Mouse (Mus musculus) yolk sac, embryonic 10.5 days (tissue): ENCODE results near the gene Syt7.
A peak's percentile ranks its signal among the peaks of the same experiment; 100 is the strongest.

Experiments
- DNase-seq: peaks from one replicate; pipeline ENCODE4 v3.0.0-alpha.2; 2017; ENCODE audit warnings: low spot score

Gene Syt7

GRCm38 (mm10) chr19:10388615-10389313 is at the start of gene Syt7:
Gene Syt7 (plus strand): TSS chr19:10389090.
- peak; percentile 90 for DNase-seq

- no peak for DNase-seq
These were observed 49.6 kb upstream of the Syt7 start for GRCm38 (mm10) chr19:10339271-10339670.

- DNase-seq, result no peak
These were observed 48.2 kb upstream of the Syt7 start for GRCm38 (mm10) chr19:10340661-10341060.

GRCm38 (mm10) chr19:10341152-10341551 is 47.7 kb upstream of the Syt7 start:
- DNase-seq, result peak; percentile 15

GRCm38 (mm10) chr19:10341817-10342439 is 47.0 kb upstream of the Syt7 start:
- no peak for DNase-seq

GRCm38 (mm10) chr19:10343866-10344265 is 45.0 kb upstream of the Syt7 start:
- no peak for DNase-seq

- DNase-seq, result no peak
These were observed 43.2 kb upstream of the Syt7 start for GRCm38 (mm10) chr19:10345696-10346095.

- no peak for DNase-seq
These were observed 41.1 kb upstream of the Syt7 start for GRCm38 (mm10) chr19:10347628-10348273.

GRCm38 (mm10) chr19:10352218-10352617 is 36.7 kb upstream of the Syt7 start:
- no peak for DNase-seq

- DNase-seq, result no peak
These were observed 34.1 kb upstream of the Syt7 start for GRCm38 (mm10) chr19:10354830-10355229.

- no peak for DNase-seq
These were observed 31.9 kb upstream of the Syt7 start for GRCm38 (mm10) chr19:10356845-10357503.

- DNase-seq, result no peak
These were observed 29.6 kb upstream of the Syt7 start for GRCm38 (mm10) chr19:10359105-10359946.

GRCm38 (mm10) chr19:10362473-10363129 is 26.3 kb upstream of the Syt7 start:
- DNase-seq, result no peak

GRCm38 (mm10) chr19:10363869-10364268 is 25.0 kb upstream of the Syt7 start:
- DNase-seq, result no peak

GRCm38 (mm10) chr19:10366116-10366845 is 22.6 kb upstream of the Syt7 start:
- DNase-seq, result no peak

GRCm38 (mm10) chr19:10367802-10368201 is 21.1 kb upstream of the Syt7 start:
- no peak for DNase-seq

- no peak for DNase-seq
These were observed 19.0 kb upstream of the Syt7 start for GRCm38 (mm10) chr19:10369936-10370335.

GRCm38 (mm10) chr19:10373191-10373590 is 15.7 kb upstream of the Syt7 start:
- no peak for DNase-seq

GRCm38 (mm10) chr19:10375260-10375659 is 13.6 kb upstream of the Syt7 start:
- DNase-seq, result no peak

GRCm38 (mm10) chr19:10379978-10380377 is 8.9 kb upstream of the Syt7 start:
- no peak for DNase-seq

- DNase-seq, result no peak
These were observed 1.2 kb upstream of the Syt7 start for GRCm38 (mm10) chr19:10387660-10388059.
